Mouse (Mus musculus) hindbrain, embryonic 16.5 days (tissue): ENCODE measurements around the gene Grin3b. TPM values are rescaled to one million over a fixed set of nuclear protein-coding genes. Genes with fewer than 3 reads are reported as not detected.
"Not testable (repeated sequence)": the region's sequence is repeated elsewhere in the genome, so short reads cannot be mapped to it uniquely, and the experiment has no call there.

Experiments used
- ATAC-seq: fragments of 200-750 bp; cut with Nextera tagmentation; 2 replicates; pipeline ENCODE4 v1.8.0; 2017; ENCODE audit warnings: moderate TSS enrichment, moderate library complexity
- H3K27ac ChIP-seq: fragments of 300-500 bp; sonication (generic); 2 replicates; pipeline ENCODE4 v1.5.1; 2014; ENCODE audit warnings: low read depth, mild to moderate bottlenecking, control low read depth, low read length, moderate library complexity
- H3K27me3 ChIP-seq: fragments of 300-500 bp; sonication (generic); replicated peaks from 2 replicates; pipeline ENCODE4 v1.6.1; 2014; ENCODE audit warnings: low read length; ENCODE audit not compliant: control insufficient read depth, insufficient read depth
- H3K36me3 ChIP-seq: fragments of 300-500 bp; sonication (generic); 2 replicates; pipeline ENCODE4 v1.6.1; 2014; ENCODE audit warnings: mild to moderate bottlenecking, low read length, moderate library complexity, mixed read lengths; ENCODE audit not compliant: control insufficient read depth, insufficient read depth
- H3K4me1 ChIP-seq: fragments of 300-500 bp; sonication (generic); 2 replicates; pipeline ENCODE4 v1.6.1; 2014; ENCODE audit warnings: low read depth, low read length; ENCODE audit not compliant: control insufficient read depth, insufficient read depth
- H3K4me2 ChIP-seq: fragments of 300-500 bp; sonication (generic); 2 replicates; pipeline ENCODE4 v1.6.1; 2014; ENCODE audit warnings: mild to moderate bottlenecking, low read length, control low read depth, moderate library complexity
- H3K4me3 ChIP-seq: fragments of 300-500 bp; sonication (generic); 2 replicates; pipeline ENCODE4 v1.5.1; 2014; ENCODE audit warnings: mild to moderate bottlenecking, low read length, control low read depth, moderate library complexity
- H3K9ac ChIP-seq: fragments of 300-500 bp; sonication (generic); 2 replicates; pipeline ENCODE4 v1.6.1; 2014; ENCODE audit warnings: low read depth, mild to moderate bottlenecking, control low read depth, low read length, moderate library complexity
- H3K9me3 ChIP-seq: fragments of 300-500 bp; sonication (generic); 2 replicates; pipeline ENCODE4 v1.6.1; 2014; ENCODE audit warnings: mild to moderate bottlenecking, low read length, moderate library complexity; ENCODE audit not compliant: control insufficient read depth
- WGBS: fragments of 180-500 bp; shearing (Covaris S2); extraction: QIAGEN DNeasy Blood & Tissue Kit; methylation state at CpG from one replicate; pipeline ENCODE4 v1.1.7; 2014; 5-methylcytosine and 5-hydroxymethylcytosine counted together
- polyA plus RNA-seq: library from polyadenylated mRNA; unstranded; fragments of >200 nt; fragmentation: Nextera tagmentation; extraction: Ambion mirVana; gene quantifications from 2 replicates; pipeline ENCODE4 v1.2.1, GENCODE M21; 2015

Grin3b gene
- polyA plus RNA-seq, 1 experiment from 2014 or later: 0.46 TPM

- no peaks in the 10 kb centered on the region for H3K9me3 ChIP-seq
- H3K27ac ChIP-seq: no peak overlapping the region
- H3K4me1 ChIP-seq: peaks cover 9% of the 10 kb centered on the region
- H3K4me2 ChIP-seq: no peak overlapping the region
- H3K4me3 ChIP-seq: no peak overlapping the region
- no peaks in the 10 kb centered on the region for H3K27me3 ChIP-seq
- WGBS: 12% methylated on average over 21 of the region's 21 CpGs
- ATAC-seq: no peak
- H3K9ac ChIP-seq: no peak overlapping the region
- H3K36me3 ChIP-seq: peaks cover 7% of the 10 kb centered on the region; the same call in 1 of the 2 replicates
Measured at GRCm38 (mm10) chr10:79958140-79958816, 12.2 kb upstream of the Grin3b start.

- H3K27ac ChIP-seq, H3K9ac ChIP-seq, H3K9me3 ChIP-seq, ATAC-seq, H3K4me1 ChIP-seq, H3K36me3 ChIP-seq, H3K27me3 ChIP-seq: not testable (repeated sequence)
- WGBS: 35% methylated on average over 10 of the region's 10 CpGs
- Histone ChIP-seq H3K4me3 (peak overlapping the region; percentile 69; the same call in 1 of the 2 replicates), H3K4me2 (peak overlapping the region; percentile 33)
Measured at GRCm38 (mm10) chr10:79959412-79959811, 11.1 kb upstream of the Grin3b start.

- Histone ChIP-seq H3K27me3 (no peaks in the 10 kb centered on the region), H3K4me3 (peak within 1 kb of the TSS; percentile 69), H3K4me2 (peak within 1 kb of the TSS; percentile 89), H3K4me1 (peaks cover 9% of the 10 kb centered on the region), H3K9me3 (no peaks in the 10 kb centered on the region), H3K9ac (peak within 1 kb of the TSS; percentile 78), H3K27ac (peak within 1 kb of the TSS; percentile 76), H3K36me3 (peaks cover 7% of the 10 kb centered on the region; the same call in 1 of the 2 replicates)
- WGBS: under 1% methylated on average over 60 of the region's 61 CpGs
- ATAC-seq: peak; percentile 96
Measured at GRCm38 (mm10) chr10:79959847-79960601, 10.5 kb upstream of the Grin3b start, which contains the start of gene Wdr18. Gene Wdr18 (plus strand): TSS chr10:79960152.

- WGBS: 18% methylated on average over 10 of the region's 10 CpGs
- peak overlapping the region; percentile 69 for H3K4me3 ChIP-seq
- peak overlapping the region; percentile 89 for H3K4me2 ChIP-seq
- H3K36me3 ChIP-seq: peaks cover 14% of the 10 kb centered on the region
- no peak for ATAC-seq
- no peaks in the 10 kb centered on the region for H3K9me3 ChIP-seq
- H3K4me1 ChIP-seq: peaks cover 9% of the 10 kb centered on the region
- H3K27me3 ChIP-seq: no peaks in the 10 kb centered on the region
- peak overlapping the region; percentile 78 for H3K9ac ChIP-seq
- H3K27ac ChIP-seq: peak overlapping the region; percentile 76
Measured at GRCm38 (mm10) chr10:79960671-79961294, 9.7 kb upstream of the Grin3b start.

- H3K9me3 ChIP-seq: no peaks in the 10 kb centered on the region
- WGBS: 93% methylated on average over 7 of the region's 7 CpGs
- H3K36me3 ChIP-seq: peaks cover 32% of the 10 kb centered on the region
- no peak overlapping the region for H3K9ac ChIP-seq
- no peak overlapping the region for H3K27ac ChIP-seq
- H3K27me3 ChIP-seq: peaks cover 5% of the 10 kb centered on the region; the same call in 1 of the 2 replicates
- no peak overlapping the region for H3K4me2 ChIP-seq
- peaks cover 9% of the 10 kb centered on the region for H3K4me1 ChIP-seq
- H3K4me3 ChIP-seq: no peak overlapping the region
- no peak for ATAC-seq
Measured at GRCm38 (mm10) chr10:79964727-79965126, 5.8 kb upstream of the Grin3b start.

GRCm38 (mm10) chr10:79965325-79965724 is 5.2 kb upstream of the Grin3b start:
- Histone ChIP-seq H3K27ac (no peak overlapping the region), H3K4me1 (peaks cover 9% of the 10 kb centered on the region), H3K36me3 (peaks cover 32% of the 10 kb centered on the region), H3K27me3 (peaks cover 5% of the 10 kb centered on the region; the same call in 1 of the 2 replicates), H3K4me2 (no peak overlapping the region), H3K9me3 (no peaks in the 10 kb centered on the region), H3K4me3 (no peak overlapping the region), H3K9ac (no peak overlapping the region)
- no peak for ATAC-seq
- 85% methylated on average over 5 of the region's 5 CpGs for WGBS

GRCm38 (mm10) chr10:79966886-79967400 is 3.6 kb upstream of the Grin3b start:
- no peaks in the 10 kb centered on the region for H3K9me3 ChIP-seq
- peaks cover 7% of the 10 kb centered on the region for H3K4me1 ChIP-seq
- 93% methylated on average over 5 of the region's 5 CpGs for WGBS
- H3K9ac ChIP-seq: no peak overlapping the region
- H3K27me3 ChIP-seq: peaks cover 19% of the 10 kb centered on the region
- H3K4me2 ChIP-seq: no peak overlapping the region
- H3K36me3 ChIP-seq: peaks cover 32% of the 10 kb centered on the region
- no peak overlapping the region for H3K4me3 ChIP-seq
- ATAC-seq: no peak
- no peak overlapping the region for H3K27ac ChIP-seq

- no peak for ATAC-seq
- no peaks in the 10 kb centered on the region for H3K9me3 ChIP-seq
- peaks cover 25% of the 10 kb centered on the region for H3K36me3 ChIP-seq
- peaks cover 7% of the 10 kb centered on the region for H3K4me1 ChIP-seq
- H3K4me3 ChIP-seq: no peak overlapping the region
- 71% methylated on average over 1 of the region's 1 CpGs for WGBS
- H3K4me2 ChIP-seq: no peak overlapping the region
- no peak overlapping the region for H3K27ac ChIP-seq
- no peak overlapping the region for H3K9ac ChIP-seq
- H3K27me3 ChIP-seq: peaks cover 23% of the 10 kb centered on the region
Measured at GRCm38 (mm10) chr10:79968181-79968580, 2.3 kb upstream of the Grin3b start.
